Mouse (Mus musculus) kidney, adult 2 months (tissue): Measurements from ENCODE around the gene Bcar3. TPM values are rescaled to one million over a fixed set of nuclear protein-coding genes. Genes with fewer than 3 reads are reported as not detected.

ENCODE experiments used
- DNase-seq: peaks from one replicate; pipeline ENCODE4 v3.0.0; 2021
- H3K27ac ChIP-seq: fragments of 200-500 bp; 2 replicates; pipeline ENCODE4 v1.5.1; 2012; ENCODE audit warnings: low read depth, low read length, control low read depth, inconsistent platforms; ENCODE audit not compliant: insufficient read depth
- H3K27me3 ChIP-seq: fragments of 200-500 bp; replicated peaks from 2 replicates; pipeline ENCODE4 v1.6.1; 2012; ENCODE audit warnings: mild to moderate bottlenecking, moderate library complexity, low read length, inconsistent platforms; ENCODE audit not compliant: control insufficient read depth, insufficient read depth
- H3K36me3 ChIP-seq: fragments of 200-500 bp; 2 replicates; pipeline ENCODE4 v1.6.1; 2012; ENCODE audit warnings: mild to moderate bottlenecking, moderate library complexity, low read length, inconsistent platforms; ENCODE audit not compliant: control insufficient read depth, insufficient read depth
- H3K4me1 ChIP-seq: fragments of 200-500 bp; 2 replicates; pipeline ENCODE4 v1.6.1; 2011; ENCODE audit warnings: low read length; ENCODE audit not compliant: control insufficient read depth, insufficient read depth
- H3K4me3 ChIP-seq: fragments of 200-500 bp; 2 replicates; pipeline ENCODE4 v1.5.1; 2011; ENCODE audit warnings: mild to moderate bottlenecking, low read depth, low read length, control low read depth; ENCODE audit not compliant: insufficient read depth
- CTCF ChIP-seq: fragments of 200-500 bp; conservative IDR thresholded peaks from 2 replicates; pipeline ENCODE4 v1.5.1; 2011; ENCODE audit warnings: low read depth, mild to moderate bottlenecking, control low read depth, low read length, moderate library complexity, mixed read lengths; ENCODE audit not compliant: insufficient read depth, insufficient read length
- POLR2A ChIP-seq: fragments of 200-500 bp; IDR thresholded peaks from one replicate; pipeline ENCODE4 v1.6.1; 2011; ENCODE audit warnings: low read depth, low read length, control low read depth
- WGBS: fragments of 180-500 bp; shearing (Covaris S2); methylation state at CpG from one replicate; pipeline ENCODE4 v1.1.7; 2018; 5-methylcytosine and 5-hydroxymethylcytosine counted together
- polyA plus RNA-seq: library from polyadenylated mRNA; depleted of rRNA; stranded (reverse); fragments of >200 nt; gene quantifications from 2 replicates; pipeline ENCODE4 v1.2.3, GENCODE M21; 2012

The Bcar3 gene
- polyA plus RNA-seq, 1 experiment, result 41.3 TPM

GRCm38 (mm10) chr3:122483066-122483782, 189.3 kb downstream of the Bcar3 start:
- TF ChIP-seq POLR2A, result no peak
- no peak for TF ChIP-seq CTCF
- WGBS, result 52% methylated on average over 14 of the region's 14 CpGs
- no peaks in the 10 kb centered on the region for H3K27me3 ChIP-seq
- peak overlapping the region; percentile 11 for H3K27ac ChIP-seq
- no peaks in the 10 kb centered on the region for H3K4me1 ChIP-seq
- H3K36me3 ChIP-seq, result no peaks in the 10 kb centered on the region
- DNase-seq, result peak; percentile 35
- no peak overlapping the region; the same call in 1 of the 2 replicates for H3K4me3 ChIP-seq

GRCm38 (mm10) chr3:122483783-122484130, 189.8 kb downstream of the Bcar3 start:
- Histone ChIP-seq H3K27ac (no peak overlapping the region), H3K36me3 (no peaks in the 10 kb centered on the region), H3K4me1 (no peaks in the 10 kb centered on the region), H3K4me3 (peak overlapping the region; percentile 9; the same call in 1 of the 2 replicates), H3K27me3 (no peaks in the 10 kb centered on the region)
- 55% methylated on average over 5 of the region's 5 CpGs for WGBS
- no peak for DNase-seq
- no peak for TF ChIP-seq CTCF
- no peak for TF ChIP-seq POLR2A

DNA sequence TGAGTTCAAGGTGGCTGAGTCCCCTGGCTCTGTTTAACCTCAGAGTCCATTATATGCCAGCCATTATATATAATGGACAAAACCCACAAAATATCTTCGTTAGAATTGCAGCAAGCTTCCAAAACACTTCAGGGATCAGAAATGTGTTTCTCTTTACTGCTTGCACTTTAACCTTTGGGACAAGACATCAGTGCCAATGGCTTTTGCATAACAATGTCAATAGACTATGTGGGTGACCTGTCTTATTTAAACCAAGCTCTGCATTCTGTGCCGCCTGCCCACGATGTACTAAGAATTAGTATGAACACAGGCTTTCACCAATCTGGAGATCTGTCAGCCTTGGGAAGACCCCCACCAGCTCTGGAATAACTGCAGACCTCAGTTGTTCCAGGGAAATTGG, 190.4 kb downstream of the Bcar3 start:
- 75% methylated on average over 3 of the region's 3 CpGs for WGBS
- Histone ChIP-seq H3K27ac (no peak overlapping the region), H3K36me3 (no peaks in the 10 kb centered on the region), H3K4me3 (no peak overlapping the region), H3K27me3 (no peaks in the 10 kb centered on the region), H3K4me1 (no peaks in the 10 kb centered on the region)
- no peak for TF ChIP-seq CTCF
- TF ChIP-seq POLR2A, result no peak
- DNase-seq, result no peak

- TF ChIP-seq CTCF (no peak), POLR2A (no peak)
- no peak for DNase-seq
- Histone ChIP-seq H3K27ac (no peak overlapping the region), H3K4me3 (no peak overlapping the region), H3K4me1 (no peaks in the 10 kb centered on the region), H3K27me3 (no peaks in the 10 kb centered on the region), H3K36me3 (no peaks in the 10 kb centered on the region)
- 81% methylated on average over 4 of the region's 4 CpGs for WGBS
Observed at GRCm38 (mm10) chr3:122485699-122486098, 191.8 kb downstream of the Bcar3 start.

- Histone ChIP-seq H3K4me1 (no peaks in the 10 kb centered on the region), H3K4me3 (no peak overlapping the region), H3K36me3 (no peaks in the 10 kb centered on the region), H3K27me3 (no peaks in the 10 kb centered on the region), H3K27ac (no peak overlapping the region)
- no peak for TF ChIP-seq POLR2A
- no peak for TF ChIP-seq CTCF
- DNase-seq, result no peak
- WGBS, result 83% methylated on average over 4 of the region's 4 CpGs
Observed at GRCm38 (mm10) chr3:122486193-122486592, 192.3 kb downstream of the Bcar3 start.

DNA sequence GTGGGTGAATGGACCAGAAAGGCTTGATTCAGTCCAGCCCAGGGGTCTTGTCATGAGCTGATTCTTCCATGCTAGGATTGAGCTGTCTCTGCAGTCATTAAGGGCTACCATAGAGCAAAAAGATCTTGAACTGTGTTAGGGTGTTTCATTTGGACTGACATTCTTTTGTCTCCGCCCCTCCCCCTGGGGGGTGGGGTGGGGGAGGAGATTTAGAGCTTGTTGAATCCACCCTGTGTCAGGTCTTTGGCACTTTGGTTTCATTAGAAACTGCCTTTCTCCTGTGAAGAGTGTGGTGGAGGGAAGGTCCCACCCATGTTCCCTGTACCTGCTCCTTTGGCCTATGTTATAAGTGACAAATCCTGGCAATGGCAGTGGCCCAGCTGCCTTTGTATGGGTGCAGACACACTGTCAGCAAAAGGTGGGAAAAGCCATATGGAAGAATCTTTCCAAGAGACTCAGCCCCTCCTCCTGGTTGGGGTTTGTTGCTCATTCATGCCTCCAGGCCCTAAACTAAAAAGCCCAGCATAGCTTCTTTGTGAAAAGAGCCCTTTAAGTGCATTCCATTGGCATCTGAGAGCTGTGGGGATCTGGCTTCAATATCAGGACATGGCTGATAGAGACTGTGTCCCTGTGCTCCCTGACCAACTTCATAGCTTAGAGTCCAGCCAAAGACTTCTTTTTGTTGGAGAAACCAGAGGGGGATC, 194.3 kb downstream of the Bcar3 start:
- Histone ChIP-seq H3K27ac (no peak overlapping the region), H3K27me3 (no peaks in the 10 kb centered on the region), H3K4me3 (no peak overlapping the region), H3K36me3 (no peaks in the 10 kb centered on the region), H3K4me1 (no peaks in the 10 kb centered on the region)
- 83% methylated on average over 1 of the region's 1 CpGs for WGBS
- DNase-seq, result no peak
- TF ChIP-seq CTCF (no peak), POLR2A (no peak)

GRCm38 (mm10) chr3:122490574-122490973, 196.6 kb downstream of the Bcar3 start:
- Histone ChIP-seq H3K36me3 (no peaks in the 10 kb centered on the region), H3K4me3 (no peak overlapping the region), H3K27me3 (no peaks in the 10 kb centered on the region), H3K4me1 (no peaks in the 10 kb centered on the region), H3K27ac (no peak overlapping the region)
- WGBS, result 90% methylated on average over 6 of the region's 6 CpGs
- TF ChIP-seq POLR2A (no peak), CTCF (no peak)
- DNase-seq, result no peak
